Mouse (Mus musculus) limb, embryonic 11.5 days (tissue): ENCODE measurements around the gene Capn10. TPM values are rescaled to one million over a fixed set of nuclear protein-coding genes. Genes with fewer than 3 reads are reported as not detected.

Source experiments
- ATAC-seq: fragments of 200-750 bp; cut with Nextera tagmentation; 2 replicates; pipeline ENCODE4 v1.8.0; 2017; ENCODE audit warnings: low read depth; ENCODE audit not compliant: insufficient number of reproducible peaks, low FRiP score, low TSS enrichment
- DNase-seq: peaks from one replicate; pipeline ENCODE4 v3.0.0-alpha.2; 2015; ENCODE audit warnings: low spot score
- H3K27ac ChIP-seq: fragments of 300-500 bp; sonication (generic); replicated peaks from 2 replicates; pipeline ENCODE4 v1.5.1; 2014; ENCODE audit warnings: low read depth, mild to moderate bottlenecking, low read length
- H3K27me3 ChIP-seq: fragments of 300-500 bp; sonication (generic); 2 replicates; pipeline ENCODE4 v1.6.1; 2014; ENCODE audit warnings: mild to moderate bottlenecking, low read length, mixed read lengths; ENCODE audit not compliant: control insufficient read depth, insufficient read depth
- H3K36me3 ChIP-seq: fragments of 300-500 bp; sonication (generic); 2 replicates; pipeline ENCODE4 v1.6.1; 2014; ENCODE audit warnings: mild to moderate bottlenecking, low read length, moderate library complexity, mixed read lengths; ENCODE audit not compliant: control insufficient read depth, insufficient read depth
- H3K4me1 ChIP-seq: fragments of 300-500 bp; sonication (generic); 2 replicates; pipeline ENCODE4 v1.6.1; 2014; ENCODE audit warnings: low read length, mixed read lengths; ENCODE audit not compliant: control insufficient read depth, insufficient read depth
- H3K4me2 ChIP-seq: fragments of 300-500 bp; sonication (generic); 2 replicates; pipeline ENCODE4 v1.6.1; 2014; ENCODE audit warnings: low read depth, mild to moderate bottlenecking, moderate library complexity; ENCODE audit not compliant: severe bottlenecking
- H3K4me3 ChIP-seq: fragments of 300-500 bp; sonication (generic); 2 replicates; pipeline ENCODE4 v1.5.1; 2014; ENCODE audit warnings: low read depth, low read length
- H3K9ac ChIP-seq: fragments of 300-500 bp; sonication (generic); 2 replicates; pipeline ENCODE4 v1.6.1; 2014; ENCODE audit warnings: mild to moderate bottlenecking, low read length
- H3K9me3 ChIP-seq: fragments of 300-500 bp; sonication (generic); 2 replicates; pipeline ENCODE4 v1.6.1; 2016; ENCODE audit warnings: low read length; ENCODE audit not compliant: control insufficient read depth
- WGBS: fragments of 180-500 bp; shearing (Covaris S2); extraction: QIAGEN DNeasy Blood & Tissue Kit; methylation state at CpG from one replicate; pipeline ENCODE4 v1.1.7; 2014; 5-methylcytosine and 5-hydroxymethylcytosine counted together
- polyA plus RNA-seq: library from polyadenylated mRNA; unstranded; fragments of >200 nt; fragmentation: Nextera tagmentation; extraction: Ambion mirVana; gene quantifications from 2 replicates; pipeline ENCODE4 v1.2.1, GENCODE M21; 2014

Gene Capn10
- polyA plus RNA-seq, 1 experiment from 2014 or later, result 31.9 TPM

DNA sequence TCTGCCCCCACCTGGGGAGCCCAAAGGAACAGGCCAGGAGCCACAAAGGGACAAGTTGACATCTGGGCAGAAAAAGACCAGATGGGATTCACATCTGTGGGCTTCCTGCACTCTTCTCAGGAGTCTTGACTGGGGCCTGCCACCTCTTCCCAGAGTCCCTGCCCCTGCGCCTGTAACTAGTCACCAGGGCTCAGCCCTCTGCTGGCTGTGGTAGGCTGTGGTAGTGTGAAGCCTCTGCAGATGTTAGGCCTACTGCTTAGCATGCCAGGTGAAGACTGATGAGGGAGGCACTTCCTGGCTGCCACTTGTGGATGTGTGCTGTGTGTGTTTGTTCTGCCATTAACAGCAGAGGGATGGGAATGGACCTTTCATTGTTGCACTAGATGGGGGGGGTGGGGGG lies 21.9 kb upstream of the Capn10 start:
- H3K9me3 ChIP-seq, result no peaks in the 10 kb centered on the region
- H3K27me3 ChIP-seq, result no peaks in the 10 kb centered on the region
- peaks cover 7% of the 10 kb centered on the region; the same call in 1 of the 2 replicates for H3K36me3 ChIP-seq
- no peak for ATAC-seq
- no peak overlapping the region for H3K27ac ChIP-seq
- peaks cover 18% of the 10 kb centered on the region for H3K4me1 ChIP-seq
- DNase-seq, result peak; percentile 41
- H3K4me2 ChIP-seq, result peak overlapping the region; percentile 93
- H3K9ac ChIP-seq, result no peak overlapping the region
- WGBS, result 53% methylated on average over 1 of the region's 1 CpGs
- peak overlapping the region; percentile 72 for H3K4me3 ChIP-seq

DNA sequence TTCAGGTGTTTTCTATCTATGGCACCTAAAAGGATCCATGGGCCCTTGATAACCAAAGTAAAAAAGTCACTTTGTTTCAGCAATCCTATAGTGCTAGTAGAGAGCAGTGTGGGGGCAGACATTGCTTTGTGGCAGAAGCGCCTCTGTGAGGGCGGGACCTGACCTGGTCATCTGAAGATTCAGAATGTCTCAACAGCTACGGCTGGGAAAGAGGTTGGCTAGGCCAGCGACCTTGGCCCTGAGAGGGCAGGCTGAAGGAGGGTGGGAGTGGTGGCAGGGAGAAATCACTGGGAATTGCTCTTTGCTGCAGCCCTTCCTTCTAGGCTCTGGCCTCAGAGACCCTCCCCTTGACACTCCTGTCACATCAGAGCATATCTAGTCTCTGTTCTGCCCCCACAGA lies 19.9 kb upstream of the Capn10 start:
- ATAC-seq (no peak), DNase-seq (no peak)
- H3K4me3 ChIP-seq, result no peak overlapping the region
- WGBS, result 82% methylated on average over 4 of the region's 4 CpGs
- no peak overlapping the region for H3K9ac ChIP-seq
- H3K27ac ChIP-seq, result no peak overlapping the region
- H3K9me3 ChIP-seq, result no peaks in the 10 kb centered on the region
- no peaks in the 10 kb centered on the region for H3K27me3 ChIP-seq
- H3K4me1 ChIP-seq, result peaks cover 18% of the 10 kb centered on the region
- H3K36me3 ChIP-seq, result peaks cover 7% of the 10 kb centered on the region; the same call in 1 of the 2 replicates
- H3K4me2 ChIP-seq, result no peak overlapping the region

DNA sequence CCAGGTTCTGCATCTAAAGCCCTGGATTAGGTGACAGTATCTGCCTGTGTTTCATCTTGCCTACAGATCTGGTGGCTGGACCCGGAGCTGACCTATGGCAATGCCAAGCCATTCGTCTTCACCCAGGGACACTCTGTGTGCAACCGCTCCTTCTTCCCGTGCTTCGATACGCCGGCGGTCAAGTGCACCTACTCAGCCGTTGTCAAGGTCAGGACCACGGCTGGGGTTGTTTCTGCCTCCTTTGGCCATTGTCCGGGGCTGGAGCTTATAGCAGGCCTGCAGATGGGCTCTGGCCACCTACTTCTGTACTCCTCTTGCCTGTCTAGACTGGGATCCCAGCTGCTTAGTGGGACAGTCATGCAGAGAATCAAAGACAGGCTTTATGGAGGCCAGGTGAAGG lies 19.2 kb upstream of the Capn10 start:
- H3K4me2 ChIP-seq, result no peak overlapping the region
- DNase-seq, result no peak
- peaks cover 9% of the 10 kb centered on the region; the same call in 1 of the 2 replicates for H3K36me3 ChIP-seq
- no peak overlapping the region for H3K4me3 ChIP-seq
- ATAC-seq, result no peak
- no peaks in the 10 kb centered on the region for H3K9me3 ChIP-seq
- H3K27me3 ChIP-seq, result no peaks in the 10 kb centered on the region
- no peak overlapping the region for H3K9ac ChIP-seq
- no peak overlapping the region for H3K27ac ChIP-seq
- WGBS, result 95% methylated on average over 11 of the region's 11 CpGs
- peaks cover 14% of the 10 kb centered on the region for H3K4me1 ChIP-seq

DNA sequence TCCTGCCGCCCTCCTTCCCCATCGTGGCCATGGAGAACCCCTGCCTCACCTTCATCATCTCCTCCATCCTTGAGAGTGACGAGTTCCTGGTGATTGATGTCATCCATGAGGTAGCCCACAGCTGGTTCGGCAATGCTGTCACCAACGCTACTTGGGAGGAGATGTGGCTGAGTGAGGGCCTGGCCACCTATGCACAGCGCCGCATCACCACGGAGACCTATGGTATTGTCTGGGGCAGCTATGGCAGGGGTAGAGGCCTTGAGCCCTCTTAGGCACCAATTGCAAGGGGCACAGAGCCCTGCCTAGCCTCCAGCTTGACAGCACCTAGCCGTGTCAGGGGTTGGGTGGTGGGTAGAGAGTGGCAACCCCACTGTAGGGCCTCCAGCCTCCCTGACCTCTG lies 17.5 kb upstream of the Capn10 start:
- H3K9ac ChIP-seq, result no peak overlapping the region
- H3K36me3 ChIP-seq, result peaks cover 9% of the 10 kb centered on the region; the same call in 1 of the 2 replicates
- H3K27me3 ChIP-seq, result no peaks in the 10 kb centered on the region
- H3K9me3 ChIP-seq, result no peaks in the 10 kb centered on the region
- H3K4me2 ChIP-seq, result no peak overlapping the region
- no peak overlapping the region for H3K27ac ChIP-seq
- no peak for DNase-seq
- no peak overlapping the region for H3K4me3 ChIP-seq
- WGBS, result 90% methylated on average over 9 of the region's 9 CpGs
- peaks cover 7% of the 10 kb centered on the region for H3K4me1 ChIP-seq
- no peak for ATAC-seq

DNA sequence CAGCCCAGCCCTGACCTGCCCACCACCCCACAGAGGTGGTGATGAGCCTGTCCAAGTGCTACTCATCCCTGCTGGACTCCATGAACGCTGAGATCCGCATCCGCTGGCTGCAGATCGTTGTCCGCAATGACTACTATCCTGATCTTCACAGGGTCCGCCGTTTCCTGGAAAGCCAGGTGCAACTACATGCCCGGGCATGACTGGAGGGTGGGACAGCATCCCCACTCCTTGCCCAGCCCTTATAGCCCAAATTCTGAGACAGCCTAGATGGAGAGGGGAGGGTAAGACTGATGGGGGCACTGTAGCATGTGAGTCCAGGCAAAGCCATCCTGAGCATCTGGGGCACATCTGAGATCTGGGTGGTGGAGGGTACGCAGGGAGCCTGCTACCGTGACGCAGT lies 15.0 kb upstream of the Capn10 start:
- no peak overlapping the region for H3K9ac ChIP-seq
- WGBS, result 92% methylated on average over 11 of the region's 11 CpGs
- H3K4me1 ChIP-seq, result no peaks in the 10 kb centered on the region
- H3K4me3 ChIP-seq, result no peak overlapping the region
- ATAC-seq, result no peak
- DNase-seq, result no peak
- no peak overlapping the region for H3K27ac ChIP-seq
- H3K27me3 ChIP-seq, result no peaks in the 10 kb centered on the region
- no peak overlapping the region for H3K4me2 ChIP-seq
- peaks cover 9% of the 10 kb centered on the region; the same call in 1 of the 2 replicates for H3K36me3 ChIP-seq
- H3K9me3 ChIP-seq, result no peaks in the 10 kb centered on the region

DNA sequence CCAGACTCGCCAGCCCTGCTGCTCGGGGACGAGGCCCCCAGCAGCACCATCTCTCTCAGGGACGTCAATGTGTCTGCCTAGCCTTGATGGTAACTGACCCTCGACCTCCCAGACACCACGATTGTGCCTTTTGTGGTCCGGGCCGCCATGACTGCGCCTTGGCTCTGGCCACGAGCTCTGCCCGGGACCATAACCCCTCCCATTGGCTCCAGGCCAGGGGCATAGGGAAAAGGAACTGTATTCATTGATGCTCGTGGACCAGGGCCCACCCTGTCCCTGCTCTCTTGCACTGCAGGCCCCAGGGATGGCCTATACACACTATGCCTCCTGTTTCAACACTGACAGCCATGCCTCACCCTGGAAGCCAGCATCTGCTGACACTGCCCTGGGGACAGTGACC lies 14.4 kb upstream of the Capn10 start:
- Histone ChIP-seq H3K27ac (no peak overlapping the region), H3K4me1 (no peaks in the 10 kb centered on the region), H3K4me2 (no peak overlapping the region), H3K4me3 (no peak overlapping the region), H3K36me3 (peaks cover 9% of the 10 kb centered on the region; the same call in 1 of the 2 replicates), H3K9me3 (no peaks in the 10 kb centered on the region), H3K9ac (no peak overlapping the region), H3K27me3 (no peaks in the 10 kb centered on the region)
- DNase-seq, result no peak
- no peak for ATAC-seq
- WGBS, result 91% methylated on average over 12 of the region's 12 CpGs

DNA sequence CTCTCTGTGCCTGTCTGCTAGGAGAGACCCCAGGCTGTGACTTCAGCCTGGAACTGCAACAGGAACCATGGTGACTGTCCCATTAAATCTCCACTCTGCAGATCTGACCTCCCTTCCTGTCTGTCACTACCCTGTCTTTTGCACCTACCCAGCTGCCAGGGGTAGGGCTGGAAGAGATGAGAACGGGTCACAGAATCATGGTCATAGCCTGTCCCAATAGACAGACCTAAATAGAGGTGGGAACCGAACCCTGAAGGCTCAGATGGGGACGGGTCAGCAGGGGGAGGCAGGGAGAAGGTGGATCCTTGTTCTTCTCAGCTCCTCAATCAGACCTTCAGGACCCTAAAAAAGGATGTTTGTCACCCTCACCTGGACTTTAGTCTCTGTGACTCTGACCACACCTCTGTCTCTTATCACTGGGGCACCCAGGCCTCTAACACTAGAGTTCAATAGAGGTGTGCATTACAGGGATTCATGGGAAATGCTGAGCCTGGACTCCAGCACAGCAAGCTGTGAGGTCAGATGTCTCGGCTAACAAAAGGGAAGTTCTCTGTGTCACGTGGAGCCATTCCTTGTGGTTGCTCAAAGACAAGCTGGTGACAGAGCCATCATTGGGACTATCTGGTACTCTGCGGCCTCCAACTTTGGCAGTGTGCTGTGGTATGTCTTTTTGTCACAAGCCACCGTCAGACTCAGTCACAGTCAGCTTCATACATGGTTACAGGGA lies 13.5 kb upstream of the Capn10 start:
- DNase-seq (no peak), ATAC-seq (no peak)
- H3K36me3 ChIP-seq, result peaks cover 6% of the 10 kb centered on the region; the same call in 1 of the 2 replicates
- no peak overlapping the region for H3K27ac ChIP-seq
- H3K9ac ChIP-seq, result no peak overlapping the region
- H3K9me3 ChIP-seq, result no peaks in the 10 kb centered on the region
- H3K4me2 ChIP-seq, result no peak overlapping the region
- no peak overlapping the region for H3K4me3 ChIP-seq
- H3K27me3 ChIP-seq, result no peaks in the 10 kb centered on the region
- H3K4me1 ChIP-seq, result no peaks in the 10 kb centered on the region
- WGBS, result 86% methylated on average over 7 of the region's 7 CpGs

DNA sequence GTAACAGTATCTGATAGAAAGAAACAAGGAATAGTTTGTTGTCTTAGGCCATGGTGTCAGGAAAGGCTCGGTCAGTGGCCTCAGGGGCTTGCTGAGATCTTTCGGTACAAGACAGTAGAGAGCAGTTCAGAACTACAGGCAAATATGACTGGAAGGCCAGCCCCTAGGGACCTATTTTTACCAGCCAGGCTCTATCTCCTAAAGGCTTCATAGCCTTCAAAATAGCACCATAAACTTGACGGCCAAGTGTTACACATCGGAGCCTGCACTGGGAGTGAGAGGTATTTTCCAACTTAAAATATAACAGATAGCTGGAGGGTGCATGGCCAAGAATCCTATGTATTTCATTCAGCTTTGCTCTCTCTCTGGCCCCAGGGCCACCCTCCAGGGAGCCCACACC lies 12.7 kb upstream of the Capn10 start:
- Histone ChIP-seq H3K9me3 (no peaks in the 10 kb centered on the region), H3K27me3 (no peaks in the 10 kb centered on the region), H3K27ac (no peak overlapping the region), H3K4me3 (no peak overlapping the region), H3K4me1 (no peaks in the 10 kb centered on the region), H3K36me3 (peaks cover 2% of the 10 kb centered on the region; the same call in 1 of the 2 replicates), H3K9ac (no peak overlapping the region), H3K4me2 (no peak overlapping the region)
- no peak for ATAC-seq
- WGBS, result 89% methylated on average over 4 of the region's 4 CpGs
- DNase-seq, result no peak
